Mouse (Mus musculus) embryo, embryonic 10.5 days (tissue): ENCODE measurements around the gene Agbl1.
"Not testable (repeated sequence)": the region's sequence is repeated elsewhere in the genome, so short reads cannot be mapped to it uniquely, and the experiment has no call there.

Source experiments
- DNase-seq: peaks from one replicate; pipeline ENCODE4 v3.0.0-alpha.2; 2015; ENCODE audit warnings: low spot score

Gene Agbl1

DNA sequence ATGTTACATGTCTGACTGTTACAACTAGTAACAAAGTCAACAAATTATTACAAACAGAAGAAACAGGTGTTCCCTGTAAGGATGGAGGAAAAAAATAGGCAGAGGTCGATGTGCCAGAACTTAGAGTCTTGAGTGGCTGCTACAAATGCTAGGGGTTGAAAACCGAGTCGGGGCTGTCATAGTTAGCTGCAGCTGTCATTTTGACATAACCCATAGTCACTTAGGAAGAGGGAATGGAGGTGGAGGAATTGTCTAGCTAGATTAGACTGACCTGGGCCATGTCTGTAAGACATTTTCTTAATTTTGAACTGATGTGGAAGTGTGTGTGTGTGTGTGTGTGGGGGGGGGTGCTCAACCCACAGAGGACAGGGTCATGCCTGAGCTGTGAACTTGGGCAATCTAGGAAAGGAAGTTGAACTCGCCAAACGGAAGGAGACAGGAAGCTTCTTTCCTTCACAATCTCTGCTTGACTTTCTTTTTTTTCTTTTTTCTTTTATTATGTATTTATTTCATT lies 364.9 kb downstream of the Agbl1 start:
- DNase-seq = peak; percentile 15

DNA sequence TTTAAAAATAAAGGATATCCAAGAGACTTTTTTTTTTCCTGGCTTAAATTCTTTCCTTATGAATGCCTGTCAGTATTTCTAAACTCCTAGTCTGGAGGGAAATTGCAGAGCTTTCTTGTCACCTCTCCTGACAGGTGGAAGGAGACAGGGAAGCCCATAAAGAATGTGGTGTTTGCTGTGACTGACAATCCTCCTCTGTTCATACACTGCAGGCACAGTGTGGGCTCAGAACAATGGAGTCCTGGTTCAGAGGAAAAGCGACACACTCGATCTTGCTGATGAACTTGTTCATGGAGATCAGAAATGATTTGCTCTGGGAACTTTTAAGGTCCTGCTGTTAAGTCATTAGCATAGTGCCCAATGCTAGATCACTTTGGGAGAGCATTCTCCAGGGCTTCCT lies 368.1 kb downstream of the Agbl1 start:
- no peak for DNase-seq

- DNase-seq = no peak
These were observed 370.5 kb downstream of the Agbl1 start for GRCm38 (mm10) chr7:76600050-76600690.

DNA sequence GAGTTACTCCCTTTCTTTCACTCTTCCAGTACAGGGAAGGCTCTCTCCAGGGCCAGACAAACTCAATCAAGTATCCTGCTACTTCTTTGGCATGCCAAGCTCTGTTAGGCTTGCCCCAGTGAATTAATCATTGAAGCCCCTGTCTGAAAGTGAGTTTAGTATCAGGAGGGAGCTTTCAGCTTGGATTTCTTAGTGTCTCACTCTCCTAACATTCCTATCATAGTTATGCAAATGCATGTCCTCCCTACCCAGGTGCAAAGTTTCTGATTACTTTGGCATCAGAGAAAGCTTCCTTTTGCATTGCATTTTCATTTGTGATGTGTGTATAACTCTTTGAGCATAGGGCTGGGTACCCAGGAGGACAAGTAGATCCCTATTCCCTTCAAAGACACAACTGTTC lies 399.8 kb downstream of the Agbl1 start:
- no peak for DNase-seq

GRCm38 (mm10) chr7:76650984-76651383 lies 421.3 kb downstream of the Agbl1 start:
- no peak for DNase-seq

DNA sequence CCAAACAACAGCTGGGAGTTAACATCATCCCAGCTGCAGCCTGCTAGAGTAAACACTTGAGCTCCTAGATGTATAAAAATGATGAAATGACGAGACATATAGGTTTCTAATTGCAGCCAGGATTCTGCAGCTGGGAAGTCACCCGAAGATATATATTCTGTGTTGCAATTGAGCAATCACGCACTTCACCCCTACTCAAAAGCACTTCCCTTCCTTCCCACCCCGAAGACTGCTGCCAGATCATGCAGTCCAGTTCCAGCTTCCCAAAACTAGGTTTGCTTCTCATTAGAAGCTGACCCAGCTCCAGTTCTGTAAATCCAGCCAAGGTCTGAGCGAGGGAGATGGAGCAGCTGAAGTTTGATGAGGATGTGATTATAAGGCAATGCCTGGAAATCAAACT lies 431.4 kb downstream of the Agbl1 start:
- DNase-seq = no peak

DNA sequence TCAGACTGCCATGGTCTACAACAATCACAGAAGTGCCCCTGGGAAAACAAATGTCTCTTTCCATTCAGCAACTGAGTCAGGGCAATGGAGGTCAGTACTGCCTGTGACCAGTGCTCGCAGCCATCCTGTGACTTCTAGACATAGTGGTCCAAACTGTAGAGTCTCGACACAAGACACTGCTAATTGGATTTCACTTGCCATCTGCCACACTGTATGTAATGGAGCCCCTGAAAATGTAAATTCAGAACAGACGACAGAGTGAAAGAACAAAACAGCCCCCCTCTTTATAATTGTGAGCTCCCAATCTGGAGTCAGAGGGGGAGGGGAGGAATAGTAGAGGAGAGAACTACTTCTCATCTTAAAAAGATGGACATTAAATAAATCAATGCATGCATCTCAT lies 445.2 kb downstream of the Agbl1 start:
- DNase-seq = no peak

DNA sequence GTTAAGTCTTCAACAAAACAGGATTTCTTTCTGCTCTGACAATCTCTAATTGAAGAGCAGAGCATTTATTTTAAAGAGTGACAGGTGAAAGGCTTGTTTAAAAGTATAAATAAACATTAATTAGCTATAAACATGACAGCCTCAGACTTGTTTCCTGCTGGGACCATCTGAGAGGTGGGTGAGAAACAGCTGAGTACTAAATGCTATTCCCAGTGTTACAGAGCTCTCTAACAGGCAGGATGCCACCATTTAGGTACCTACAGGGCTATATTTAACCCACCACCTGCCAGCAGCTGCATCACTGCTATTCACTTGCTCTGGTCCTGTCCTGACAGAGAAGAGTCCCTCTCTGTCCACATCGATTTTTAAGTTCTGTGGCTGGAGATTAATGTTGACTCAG lies 471.5 kb downstream of the Agbl1 start:
- no peak for DNase-seq

DNA sequence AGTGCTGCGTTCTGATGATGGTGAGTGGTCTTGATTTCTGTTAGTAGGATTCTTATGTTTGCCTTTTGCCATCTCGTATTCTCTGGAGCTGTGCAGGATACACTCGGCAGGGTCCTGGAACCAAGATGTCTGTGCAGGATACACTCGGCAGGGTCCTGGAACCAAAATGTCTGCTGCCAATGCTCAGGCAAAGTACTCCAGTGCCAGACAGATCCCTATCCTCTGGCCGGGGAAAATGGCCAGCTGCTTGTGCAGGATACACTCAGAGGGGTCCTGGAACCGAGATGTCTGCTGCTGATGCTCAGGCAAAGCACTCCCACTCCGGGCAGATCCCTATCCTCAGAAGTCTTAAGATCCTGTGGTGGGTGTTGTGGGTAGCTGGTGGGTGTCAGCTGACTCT lies 502.5 kb downstream of the Agbl1 start:
- not testable (repeated sequence) for DNase-seq

- DNase-seq = peak; percentile 74
These were observed 547.7 kb downstream of the Agbl1 start for GRCm38 (mm10) chr7:76777237-76777855.

- no peak for DNase-seq
These were observed 550.8 kb downstream of the Agbl1 start for GRCm38 (mm10) chr7:76780446-76780845.

GRCm38 (mm10) chr7:76788561-76789306 lies 559.0 kb downstream of the Agbl1 start:
- DNase-seq = peak; percentile 9

GRCm38 (mm10) chr7:76790041-76790440 lies 560.4 kb downstream of the Agbl1 start:
- no peak for DNase-seq

DNA sequence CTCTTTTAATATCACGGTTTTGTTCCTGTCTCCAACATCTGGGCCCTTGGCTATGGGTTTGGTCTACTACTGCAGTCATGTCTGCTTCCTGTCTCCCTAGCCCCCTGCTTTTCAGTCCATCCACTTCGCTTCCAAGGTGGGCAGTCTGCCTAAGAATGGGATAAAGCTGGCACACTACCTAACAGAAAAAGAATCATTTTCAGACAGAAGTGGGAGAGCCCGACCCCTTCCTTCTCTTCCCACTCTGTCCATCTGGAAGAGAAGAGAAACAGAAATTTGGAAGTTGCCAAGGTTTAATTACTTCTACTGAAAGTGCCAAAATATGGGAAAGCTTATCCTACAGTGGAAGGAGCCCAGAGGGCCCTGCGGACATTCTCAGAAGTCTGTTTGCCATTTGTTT lies 561.6 kb downstream of the Agbl1 start:
- DNase-seq = no peak

DNA sequence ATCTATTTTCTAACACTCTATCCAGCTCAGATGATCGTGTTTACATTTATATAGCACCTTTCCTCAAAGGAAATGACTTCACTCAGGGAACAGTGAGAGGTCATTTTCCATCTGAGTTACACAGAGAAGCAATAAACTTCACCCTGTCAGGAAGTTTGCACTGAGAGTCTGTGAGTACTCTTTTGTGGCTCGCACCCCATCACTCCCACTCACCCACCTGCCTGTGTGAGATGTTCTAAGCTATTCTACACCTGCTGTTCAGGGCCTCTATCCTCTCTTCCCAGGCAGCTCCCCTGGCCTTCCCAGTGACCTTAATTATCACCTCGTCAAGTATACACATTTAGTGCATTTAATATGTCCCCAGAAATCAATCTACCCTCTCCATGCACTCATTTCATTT lies 580.3 kb downstream of the Agbl1 start:
- no peak for DNase-seq

DNA sequence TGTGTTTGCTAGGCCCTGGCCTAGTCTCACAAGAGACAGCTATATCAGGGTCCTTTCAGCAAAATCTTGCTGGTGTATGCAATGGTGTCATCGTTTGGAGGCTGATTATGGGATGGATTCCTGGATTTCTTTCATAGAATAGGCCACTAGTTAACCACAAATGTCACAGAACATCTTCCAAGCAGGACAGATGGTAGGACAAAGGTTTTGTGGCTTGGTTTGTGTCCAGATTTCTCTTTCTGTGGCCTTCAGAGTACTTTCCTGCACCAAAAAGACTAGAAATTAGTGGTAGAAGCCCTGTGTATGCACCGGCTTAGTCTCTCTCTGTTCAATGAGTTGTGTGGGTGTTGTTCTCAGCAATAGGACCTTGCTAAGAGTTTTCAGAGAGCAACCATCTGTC lies 590.9 kb downstream of the Agbl1 start:
- no peak for DNase-seq

- no peak for DNase-seq
These were observed 612.5 kb downstream of the Agbl1 start for GRCm38 (mm10) chr7:76842146-76842545.

- DNase-seq = peak; percentile 61
These were observed 659.9 kb downstream of the Agbl1 start for GRCm38 (mm10) chr7:76889416-76890209.

GRCm38 (mm10) chr7:76904096-76904495 lies 674.4 kb downstream of the Agbl1 start:
- peak; percentile 51 for DNase-seq

DNA sequence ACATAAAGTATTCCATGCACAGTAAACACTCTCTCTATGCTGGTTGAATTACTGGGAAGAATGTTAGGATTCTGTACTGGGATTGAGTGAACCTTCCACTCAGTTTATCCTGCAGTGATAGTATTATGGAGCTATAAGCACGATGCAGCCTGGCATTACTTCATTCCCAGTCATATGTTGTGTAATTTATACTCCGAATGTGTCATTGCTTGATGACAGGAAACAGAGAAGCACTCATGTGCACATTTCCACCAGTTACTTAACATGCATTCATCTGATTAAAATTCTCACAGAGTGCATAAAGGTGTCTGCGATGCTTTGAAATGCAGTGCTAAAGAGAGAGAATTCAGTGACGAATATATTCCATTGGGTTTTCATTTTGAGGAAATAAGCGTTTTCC lies 682.0 kb downstream of the Agbl1 start:
- DNase-seq = no peak

DNA sequence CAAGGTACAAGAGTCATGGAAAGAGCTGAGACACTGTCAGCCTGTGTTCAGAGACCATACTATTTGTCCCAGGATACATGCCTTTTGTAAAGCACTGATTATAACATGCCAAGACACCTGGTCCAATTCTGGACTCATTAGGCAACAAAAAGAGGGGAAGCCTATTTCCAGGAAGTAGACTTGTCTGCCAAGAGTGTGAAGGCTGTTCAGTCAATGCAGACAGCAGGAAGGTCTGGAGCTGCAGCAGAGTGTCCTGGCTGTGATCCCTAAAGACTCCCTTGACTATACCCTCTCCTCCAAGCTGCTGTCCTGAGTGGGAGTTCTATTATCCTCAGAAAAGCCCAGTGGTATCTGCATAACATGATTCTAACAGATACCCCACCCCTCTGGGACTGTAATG lies 689.2 kb downstream of the Agbl1 start:
- no peak for DNase-seq

- DNase-seq = no peak
These were observed 692.0 kb downstream of the Agbl1 start for GRCm38 (mm10) chr7:76921671-76922070.
